Mouse (Mus musculus) forebrain, embryonic 14.5 days (tissue): ENCODE measurements around the gene Tex9. TPM values are rescaled to one million over a fixed set of nuclear protein-coding genes. Genes with fewer than 3 reads are reported as not detected.

Source experiments
- ATAC-seq: fragments of 200-750 bp; cut with Nextera tagmentation; 2 replicates; pipeline ENCODE4 v1.8.0; 2017; ENCODE audit warnings: mild to moderate bottlenecking, moderate library complexity
- DNase-seq: peaks from one replicate; pipeline ENCODE4 v3.0.0-alpha.2; 2015; ENCODE audit warnings: low spot score
- H3K27ac ChIP-seq: fragments of 300-500 bp; sonication (generic); 2 replicates; pipeline ENCODE4 v1.5.1; 2014; ENCODE audit warnings: low read depth, mild to moderate bottlenecking, control low read depth, low read length, moderate library complexity
- H3K27me3 ChIP-seq: fragments of 300-500 bp; sonication (generic); replicated peaks from 2 replicates; pipeline ENCODE4 v1.6.1; 2014; ENCODE audit warnings: low read length, control low read depth, mixed read lengths; ENCODE audit not compliant: control insufficient read depth, insufficient read depth
- H3K36me3 ChIP-seq: fragments of 300-500 bp; sonication (generic); 2 replicates; pipeline ENCODE4 v1.6.1; 2014; ENCODE audit warnings: low read length, control low read depth; ENCODE audit not compliant: control insufficient read depth, insufficient read depth
- H3K4me1 ChIP-seq: fragments of 300-500 bp; sonication (generic); 2 replicates; pipeline ENCODE4 v1.6.1; 2014; ENCODE audit warnings: antibody characterized with exemption, low read length, control low read depth; ENCODE audit not compliant: control insufficient read depth, insufficient read depth
- H3K4me2 ChIP-seq: fragments of 300-500 bp; sonication (generic); 2 replicates; pipeline ENCODE4 v1.6.1; 2014; ENCODE audit warnings: mild to moderate bottlenecking, control low read depth, low read length
- H3K4me3 ChIP-seq: fragments of 300-500 bp; sonication (generic); 2 replicates; pipeline ENCODE4 v1.5.1; 2014; ENCODE audit warnings: low read depth, low read length, control low read depth
- H3K9ac ChIP-seq: fragments of 300-500 bp; sonication (generic); 2 replicates; pipeline ENCODE4 v1.6.1; 2014; ENCODE audit warnings: mild to moderate bottlenecking, low read length, control low read depth, moderate library complexity
- H3K9me3 ChIP-seq: fragments of 300-500 bp; sonication (generic); replicated peaks from 2 replicates; pipeline ENCODE4 v1.6.1; 2016; ENCODE audit warnings: low read length, control low read depth, mixed read lengths; ENCODE audit not compliant: control insufficient read depth
- WGBS: fragments of 180-500 bp; shearing (Covaris S2); extraction: QIAGEN DNeasy Blood & Tissue Kit; methylation state at CpG from one replicate; pipeline ENCODE4 v1.1.7; 2014; 5-methylcytosine and 5-hydroxymethylcytosine counted together
- polyA plus RNA-seq: library from polyadenylated mRNA; unstranded; fragments of >200 nt; fragmentation: Nextera tagmentation; extraction: Ambion mirVana; gene quantifications from 2 replicates; pipeline ENCODE4 v1.2.1, GENCODE M21; 2014

Tex9 gene
- polyA plus RNA-seq, 1 experiment from 2014 or later: 35.3 TPM

DNA sequence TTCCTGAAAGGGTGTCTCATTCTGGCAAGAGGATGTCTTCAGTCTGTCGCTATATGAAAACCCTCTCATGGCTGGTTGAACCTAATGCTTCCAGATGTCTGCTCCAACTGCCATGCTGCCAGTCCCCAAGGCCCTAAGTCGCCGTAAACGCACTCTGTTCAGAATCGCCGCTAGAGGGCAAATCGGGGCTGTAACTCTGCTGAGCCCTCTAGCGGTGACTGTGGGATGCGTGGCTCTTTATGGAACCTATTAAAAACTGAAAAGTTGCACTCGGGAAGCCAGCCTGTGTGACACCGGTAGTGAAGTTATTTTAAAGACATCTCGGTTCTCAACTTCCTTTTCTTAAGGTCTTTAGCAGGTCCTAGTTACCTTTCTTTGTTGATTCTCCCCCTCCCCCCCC lies 38.2 kb upstream of the Tex9 start:
- ATAC-seq (no peak), DNase-seq (peak; percentile 96)
- no peak overlapping the region for H3K27ac ChIP-seq
- no peaks in the 10 kb centered on the region for H3K27me3 ChIP-seq
- WGBS: 1% methylated on average over 12 of the region's 12 CpGs
- no peaks in the 10 kb centered on the region for H3K36me3 ChIP-seq
- peaks cover 7% of the 10 kb centered on the region for H3K4me1 ChIP-seq
- no peaks in the 10 kb centered on the region for H3K9me3 ChIP-seq
- no peak overlapping the region for H3K4me2 ChIP-seq
- no peak overlapping the region for H3K9ac ChIP-seq
- H3K4me3 ChIP-seq: no peak overlapping the region

DNA sequence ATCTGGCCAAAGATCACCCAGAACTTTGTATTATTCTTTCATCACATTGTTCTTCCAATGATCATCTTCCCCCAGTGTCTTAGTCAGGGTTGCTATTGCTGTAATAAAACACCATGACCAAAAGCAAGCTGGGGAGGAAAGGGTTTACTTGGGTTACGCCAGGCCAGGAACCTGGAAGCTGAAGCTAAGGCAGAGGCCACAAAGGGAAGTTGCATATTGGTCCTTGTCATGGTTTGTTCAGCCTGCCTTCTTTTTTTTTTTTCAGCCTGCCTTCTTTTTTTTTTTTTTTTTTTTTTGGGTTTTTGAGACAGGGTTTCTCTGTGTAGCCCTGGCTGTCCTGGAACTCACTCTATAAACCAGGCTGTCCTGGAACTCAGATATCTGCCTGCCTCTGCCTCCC lies 34.1 kb upstream of the Tex9 start:
- WGBS: 92% methylated on average over 1 of the region's 1 CpGs
- Histone ChIP-seq H3K4me2 (no peak overlapping the region), H3K36me3 (no peaks in the 10 kb centered on the region), H3K4me1 (peaks cover 5% of the 10 kb centered on the region), H3K4me3 (no peak overlapping the region), H3K9ac (no peak overlapping the region), H3K27ac (no peak overlapping the region), H3K9me3 (no peaks in the 10 kb centered on the region), H3K27me3 (no peaks in the 10 kb centered on the region)
- DNase-seq (no peak), ATAC-seq (no peak)

DNA sequence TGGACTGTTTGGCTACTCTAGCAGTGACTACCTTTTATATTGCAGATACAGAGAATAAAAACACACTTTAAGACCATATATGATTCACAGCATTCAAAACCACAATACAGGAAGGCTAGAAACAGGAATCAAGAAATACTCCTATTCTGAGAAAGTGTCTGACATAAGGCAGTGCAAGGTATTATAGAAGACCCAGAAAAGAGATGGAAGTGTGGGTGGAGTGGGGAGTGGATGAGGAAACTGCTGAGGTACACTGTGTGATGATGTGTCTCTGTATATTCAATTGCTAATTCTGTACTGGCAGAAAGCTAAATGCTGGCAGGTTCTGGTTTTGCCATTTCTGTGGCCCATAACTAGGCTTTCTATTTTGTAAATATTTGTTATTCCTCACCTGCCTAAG lies 28.8 kb upstream of the Tex9 start:
- no peaks in the 10 kb centered on the region for H3K36me3 ChIP-seq
- H3K4me1 ChIP-seq: no peaks in the 10 kb centered on the region
- H3K27me3 ChIP-seq: no peaks in the 10 kb centered on the region
- H3K9ac ChIP-seq: no peak overlapping the region
- H3K4me3 ChIP-seq: no peak overlapping the region
- no peak overlapping the region for H3K4me2 ChIP-seq
- H3K27ac ChIP-seq: no peak overlapping the region
- H3K9me3 ChIP-seq: no peaks in the 10 kb centered on the region
- DNase-seq (no peak), ATAC-seq (no peak)

DNA sequence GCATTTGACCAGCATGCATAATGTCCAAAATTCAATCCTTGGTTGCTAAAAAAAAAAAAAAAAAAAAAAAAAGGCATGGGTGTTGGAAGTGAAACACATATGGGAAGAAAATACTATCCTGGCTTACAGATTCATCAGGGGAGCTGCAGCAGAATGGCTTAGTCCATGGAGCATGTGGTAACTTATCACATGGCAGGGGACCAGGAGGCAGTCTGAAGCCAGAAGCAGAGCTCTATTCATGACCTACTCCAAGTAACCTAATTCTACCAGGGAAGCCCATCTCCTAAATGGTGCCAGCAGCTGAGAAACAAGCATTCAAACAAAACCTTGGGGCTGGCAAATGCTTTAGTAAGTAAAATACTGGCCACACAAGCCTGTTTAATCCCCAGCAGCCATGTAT lies 27.2 kb upstream of the Tex9 start:
- Histone ChIP-seq H3K4me3 (no peak overlapping the region), H3K9ac (no peak overlapping the region), H3K27me3 (no peaks in the 10 kb centered on the region), H3K4me2 (no peak overlapping the region), H3K9me3 (no peaks in the 10 kb centered on the region), H3K36me3 (no peaks in the 10 kb centered on the region), H3K4me1 (no peaks in the 10 kb centered on the region), H3K27ac (no peak overlapping the region)
- ATAC-seq (no peak), DNase-seq (no peak)

DNA sequence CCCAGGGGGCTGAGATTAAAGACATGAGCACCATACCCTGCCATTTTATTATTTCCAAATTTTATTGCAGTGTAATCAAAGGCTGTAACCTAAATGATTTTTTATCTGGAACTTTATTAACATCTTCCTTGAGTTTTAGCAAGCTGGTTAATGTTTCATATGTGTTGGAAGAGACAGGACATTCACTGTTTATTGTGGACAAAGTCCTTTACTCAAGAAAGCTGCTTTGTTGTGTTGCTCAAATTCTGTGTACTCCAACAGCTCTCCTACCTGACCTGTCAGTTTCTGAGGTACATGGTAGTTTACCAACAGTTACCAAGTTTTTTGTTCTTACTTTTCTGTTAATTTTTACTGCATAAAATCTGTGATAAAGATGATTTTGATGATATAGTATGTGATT lies 23.4 kb upstream of the Tex9 start:
- Histone ChIP-seq H3K36me3 (no peaks in the 10 kb centered on the region), H3K9me3 (no peaks in the 10 kb centered on the region), H3K27me3 (no peaks in the 10 kb centered on the region), H3K27ac (no peak overlapping the region), H3K4me3 (no peak overlapping the region), H3K9ac (no peak overlapping the region), H3K4me1 (peaks cover 7% of the 10 kb centered on the region; the same call in 1 of the 2 replicates), H3K4me2 (no peak overlapping the region)
- DNase-seq (no peak), ATAC-seq (no peak)

DNA sequence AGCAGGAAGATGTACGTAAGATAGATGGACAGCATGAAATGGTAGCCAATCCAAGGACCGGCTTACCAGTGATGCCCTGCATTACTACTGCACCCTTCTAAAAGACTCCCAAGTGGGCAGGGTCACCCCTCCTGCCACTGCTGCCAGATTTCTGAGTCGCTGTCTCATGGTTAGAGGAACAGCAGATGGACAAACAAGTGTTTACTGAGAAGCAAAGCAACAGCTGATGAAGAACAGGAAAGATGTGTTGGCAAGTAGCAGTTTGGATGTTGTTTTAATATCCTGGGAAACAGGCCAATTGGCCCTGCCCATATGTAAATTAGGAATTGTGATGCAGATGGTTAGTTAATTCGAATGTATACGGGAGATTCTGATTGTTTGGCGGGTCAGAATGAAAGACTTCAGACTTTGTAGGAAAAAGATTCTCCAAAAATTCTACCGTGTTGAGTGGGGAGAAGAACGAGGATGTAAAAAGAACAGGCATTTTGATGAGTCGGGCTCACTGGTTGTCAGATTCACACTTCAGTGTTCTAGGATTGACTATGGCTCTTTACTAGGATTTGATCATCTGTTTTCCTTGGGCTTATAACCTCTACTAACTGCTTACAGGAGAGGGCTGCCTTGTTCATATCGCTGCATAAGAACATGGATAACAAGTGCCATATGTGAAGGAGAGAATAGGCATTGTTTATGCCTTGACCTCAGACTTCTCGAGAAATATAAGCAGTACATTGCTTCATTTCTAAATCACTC lies 20.4 kb upstream of the Tex9 start:
- WGBS: 18% methylated on average over 11 of the region's 11 CpGs
- peak overlapping the region; percentile 19 for H3K4me2 ChIP-seq
- DNase-seq: peak; percentile 90
- no peak overlapping the region for H3K4me3 ChIP-seq
- H3K27me3 ChIP-seq: no peaks in the 10 kb centered on the region
- H3K9me3 ChIP-seq: no peaks in the 10 kb centered on the region
- H3K36me3 ChIP-seq: no peaks in the 10 kb centered on the region
- no peak overlapping the region for H3K9ac ChIP-seq
- peak overlapping the region; percentile 52; the same call in 1 of the 2 replicates for H3K27ac ChIP-seq
- peak; percentile 94 for ATAC-seq
- peaks cover 7% of the 10 kb centered on the region; the same call in 1 of the 2 replicates for H3K4me1 ChIP-seq

DNA sequence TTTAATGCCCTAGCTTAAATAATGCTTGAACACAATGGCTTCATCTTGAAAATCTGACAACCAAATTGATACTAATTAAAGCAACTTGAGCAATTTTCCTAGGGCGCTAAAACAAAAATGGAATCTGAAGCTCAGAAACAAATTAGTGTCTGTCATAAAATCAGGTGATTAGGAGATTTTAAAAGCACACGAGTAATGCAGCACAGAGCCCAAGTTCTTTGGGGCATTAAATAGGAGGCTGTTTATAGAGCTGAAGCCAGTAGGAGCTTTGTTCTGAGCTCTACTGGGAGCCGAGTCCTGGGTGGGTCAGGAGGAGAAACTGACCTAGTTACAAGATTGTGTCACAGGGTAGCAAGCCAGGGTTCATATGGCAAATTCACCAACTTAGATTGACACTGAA lies 5.2 kb upstream of the Tex9 start:
- Histone ChIP-seq H3K9me3 (no peaks in the 10 kb centered on the region), H3K27me3 (no peaks in the 10 kb centered on the region), H3K36me3 (no peaks in the 10 kb centered on the region), H3K4me3 (no peak overlapping the region), H3K4me1 (no peaks in the 10 kb centered on the region), H3K4me2 (no peak overlapping the region), H3K9ac (no peak overlapping the region), H3K27ac (0 out of 2 replicates have a peak overlapping the region, but pooled peaks have one; percentile 15)
- ATAC-seq (no peak), DNase-seq (peak; percentile 14)
- WGBS: 32% methylated on average over 3 of the region's 3 CpGs

DNA sequence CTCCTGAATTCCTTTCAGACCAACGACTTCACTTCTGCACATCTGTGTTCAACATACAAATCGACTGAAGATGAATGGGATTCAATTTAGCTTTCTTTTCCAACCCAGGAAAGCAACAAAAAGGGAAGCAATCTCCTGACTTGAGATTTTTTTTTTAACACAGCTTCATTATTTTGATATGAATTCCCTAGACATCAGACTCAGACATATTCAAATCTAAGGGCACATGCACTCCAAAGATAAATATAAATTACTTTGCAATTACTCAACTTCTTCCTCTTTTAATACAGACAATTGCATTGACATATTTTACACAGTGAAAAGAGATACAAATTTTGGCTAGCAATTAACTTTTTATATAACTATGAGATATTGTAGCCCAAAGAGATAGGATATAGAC lies 4.7 kb upstream of the Tex9 start:
- Histone ChIP-seq H3K27me3 (no peaks in the 10 kb centered on the region), H3K9ac (no peak overlapping the region), H3K4me3 (no peak overlapping the region), H3K4me1 (no peaks in the 10 kb centered on the region), H3K9me3 (no peaks in the 10 kb centered on the region), H3K27ac (no peak overlapping the region), H3K4me2 (no peak overlapping the region), H3K36me3 (no peaks in the 10 kb centered on the region)
- WGBS: 55% methylated on average over 2 of the region's 2 CpGs
- no peak for DNase-seq
- no peak for ATAC-seq

DNA sequence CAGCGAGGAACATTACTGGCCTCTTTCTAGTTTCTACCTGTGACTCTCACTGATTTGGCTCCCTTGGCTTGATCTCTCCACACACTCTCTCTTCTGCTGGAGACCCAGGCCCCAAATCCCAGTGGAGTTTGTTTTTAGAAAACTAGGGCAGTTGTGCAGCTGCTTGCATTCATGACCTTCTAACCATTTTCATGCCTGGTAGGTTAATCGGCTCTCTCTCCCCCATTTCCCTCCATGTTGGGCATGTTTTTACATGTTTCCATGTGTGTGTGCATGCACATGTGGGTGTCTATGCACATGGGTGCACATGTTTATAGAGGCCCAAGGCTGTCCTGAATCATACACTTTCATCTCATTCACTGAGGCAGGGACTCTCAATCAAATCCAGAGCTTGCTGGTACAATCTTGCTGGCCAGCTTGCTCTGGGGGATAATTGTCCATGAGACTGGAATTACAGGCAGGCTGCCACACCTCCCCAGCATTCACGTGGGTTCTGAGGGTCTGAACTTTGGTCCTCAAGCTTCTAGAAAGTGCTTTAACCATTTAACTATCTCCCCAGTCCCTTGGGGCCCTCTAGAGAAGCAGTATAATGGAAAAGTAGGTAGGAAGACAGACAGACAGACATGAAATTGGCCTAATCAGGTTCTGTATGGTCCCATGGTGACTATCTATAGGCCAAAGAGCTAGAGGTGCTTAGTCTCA lies 2.1 kb upstream of the Tex9 start:
- no peak for ATAC-seq
- no peaks in the 10 kb centered on the region for H3K36me3 ChIP-seq
- no peak overlapping the region for H3K4me3 ChIP-seq
- H3K27ac ChIP-seq: no peak overlapping the region
- no peak overlapping the region for H3K4me2 ChIP-seq
- H3K4me1 ChIP-seq: 0 out of 2 replicates have a peak, but pooled peaks cover 3% of the 10 kb centered on the region
- no peaks in the 10 kb centered on the region for H3K27me3 ChIP-seq
- 90% methylated on average over 3 of the region's 3 CpGs for WGBS
- no peak for DNase-seq
- H3K9ac ChIP-seq: no peak overlapping the region
- H3K9me3 ChIP-seq: no peaks in the 10 kb centered on the region
